Mouse (Mus musculus) lung, postnatal 4 days (tissue): ENCODE measurements around the gene Arfrp1.
A peak's percentile ranks its signal among the peaks of the same experiment; 100 is the strongest.

Experiments
- DNase-seq, 2 experiments: peaks; one replicate each; pipeline ENCODE4 v3.0.0; 2021

Gene Arfrp1

DNA sequence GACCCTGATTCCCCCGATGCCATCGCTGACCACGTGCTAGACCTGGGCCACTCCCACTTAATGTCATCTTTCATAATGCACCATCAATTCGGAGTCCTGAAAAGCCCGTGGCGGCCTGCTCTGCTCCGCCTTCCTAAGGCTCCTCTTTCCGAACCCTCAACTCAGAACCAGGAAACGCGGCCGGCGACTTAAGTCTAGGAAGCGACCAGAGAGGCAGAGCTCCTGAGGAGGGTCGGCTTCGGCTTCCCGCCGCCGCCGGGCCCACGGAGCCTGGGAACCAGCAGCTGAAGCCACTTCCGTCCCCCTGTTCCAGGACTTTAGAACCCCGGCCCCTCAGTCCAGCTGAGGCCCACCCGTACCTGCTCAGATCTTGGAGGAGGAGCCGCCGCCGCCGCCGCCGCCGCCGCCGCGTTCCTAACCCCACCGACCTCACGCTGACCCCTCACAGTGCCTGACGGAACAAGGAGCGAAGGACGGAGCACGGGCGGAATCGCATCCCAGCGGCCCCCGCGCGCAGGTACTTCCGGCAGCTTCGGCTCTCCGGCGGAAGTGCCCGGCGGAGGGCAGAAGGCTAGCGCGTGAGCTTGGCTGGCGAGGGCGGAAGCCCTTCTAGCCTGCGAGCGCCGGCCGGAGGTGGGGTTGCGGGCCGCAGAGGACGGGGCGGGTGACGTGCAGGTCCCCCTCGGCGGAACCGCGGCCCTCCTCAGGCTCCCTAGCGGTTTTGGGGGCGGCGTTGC lies at the start of gene Arfrp1, which contains the start of gene Zgpat:
Gene Arfrp1, minus strand, starts transcription at position 545 of the 737 bp plus-strand sequence.
Gene Zgpat, plus strand, starts transcription at position 69 of the 737 bp plus-strand sequence.
- peak; percentile 91 to 94 for DNase-seq

DNA sequence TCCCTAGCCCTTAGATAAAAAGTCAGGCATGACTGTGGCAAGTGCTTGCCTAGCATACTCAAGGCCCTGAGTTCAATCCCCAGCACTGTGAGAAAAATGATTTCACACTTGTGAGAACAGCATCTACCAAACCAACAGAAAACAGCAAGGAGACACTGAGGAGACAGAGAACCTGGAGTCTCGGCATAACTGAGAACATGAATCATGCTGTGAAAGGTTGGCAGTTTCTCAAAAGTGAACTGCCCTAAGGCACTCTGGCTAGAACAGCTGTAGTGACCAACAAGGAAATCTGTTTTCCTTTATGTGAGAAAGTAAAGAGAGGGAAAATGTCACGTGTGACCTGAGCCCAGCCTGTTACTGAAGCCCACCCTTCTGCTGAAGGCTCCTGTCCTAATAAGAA lies 47.9 kb upstream of the Arfrp1 start:
- no peak for DNase-seq

DNA sequence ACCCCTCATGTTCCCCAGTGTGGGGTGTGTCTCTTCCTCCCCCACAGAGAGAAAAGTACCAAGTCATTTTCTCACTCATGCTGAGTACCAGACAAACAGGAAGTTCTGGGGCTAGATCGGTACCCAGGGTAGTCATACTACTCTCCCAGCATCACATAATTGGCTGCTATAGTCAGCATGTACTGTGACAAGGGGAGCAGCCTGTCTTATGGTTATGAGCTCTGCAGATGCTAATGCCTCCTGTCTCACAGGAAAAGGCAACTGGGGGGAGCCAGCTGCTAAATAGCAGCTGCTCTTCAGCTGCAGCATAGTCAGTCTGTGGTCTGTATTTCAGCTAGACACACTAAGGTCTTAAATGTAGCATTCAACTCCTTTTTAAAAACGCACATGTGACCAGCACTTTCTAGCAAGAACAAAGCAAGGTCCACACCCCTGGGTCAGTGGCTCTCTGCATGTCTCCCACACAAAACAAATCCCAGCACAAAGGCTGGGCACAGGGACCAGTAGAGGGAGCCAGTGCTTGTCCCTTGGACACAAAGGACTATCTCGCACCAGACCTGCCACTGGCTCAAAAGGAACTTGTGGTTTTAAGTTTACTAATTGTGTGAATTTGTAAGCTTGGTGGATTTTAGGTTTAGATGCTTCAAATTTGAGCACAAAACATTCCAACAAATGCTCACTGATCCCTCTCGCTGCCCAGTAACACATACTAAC lies 45.7 kb upstream of the Arfrp1 start:
- DNase-seq = peak; percentile 68 to 77

DNA sequence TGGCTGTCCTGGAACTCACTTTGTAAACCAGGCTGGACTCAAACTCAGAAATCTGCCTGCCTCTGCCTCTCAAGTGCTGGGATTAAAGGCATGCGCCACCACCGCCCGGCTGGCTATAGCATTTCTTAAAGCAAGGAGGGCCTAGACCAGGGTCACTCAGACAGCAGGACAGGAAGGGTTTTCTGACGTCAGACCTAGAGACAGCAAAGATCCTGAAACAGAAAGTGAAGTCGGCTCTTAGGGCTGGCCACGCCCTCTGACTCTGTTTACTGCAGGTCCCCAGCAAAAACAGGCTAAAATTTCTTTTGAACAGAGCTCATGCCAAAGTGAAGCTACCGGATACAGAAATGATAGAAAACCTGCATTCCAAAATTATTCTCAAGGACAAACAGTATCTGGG lies 44.4 kb upstream of the Arfrp1 start:
- DNase-seq = no peak

DNA sequence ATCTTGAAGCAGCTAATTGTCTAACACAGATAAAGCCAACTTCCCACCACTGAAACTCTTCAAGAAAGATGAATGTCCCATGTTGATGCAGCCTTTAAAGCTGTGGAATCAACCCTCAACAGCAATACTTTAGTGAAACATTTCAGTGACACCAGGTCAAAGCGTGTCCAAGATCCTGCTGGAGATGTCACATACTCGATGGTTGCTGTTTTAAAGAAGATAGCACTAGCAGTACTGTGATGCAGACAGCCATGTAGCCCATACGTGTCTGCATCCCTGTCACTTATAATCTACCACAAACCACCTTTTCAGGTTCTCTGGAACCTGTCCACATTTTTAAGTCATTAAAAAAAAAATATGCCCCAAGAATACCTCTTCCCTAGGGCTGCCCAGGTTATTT lies 38.5 kb upstream of the Arfrp1 start:
- no peak for DNase-seq

DNA sequence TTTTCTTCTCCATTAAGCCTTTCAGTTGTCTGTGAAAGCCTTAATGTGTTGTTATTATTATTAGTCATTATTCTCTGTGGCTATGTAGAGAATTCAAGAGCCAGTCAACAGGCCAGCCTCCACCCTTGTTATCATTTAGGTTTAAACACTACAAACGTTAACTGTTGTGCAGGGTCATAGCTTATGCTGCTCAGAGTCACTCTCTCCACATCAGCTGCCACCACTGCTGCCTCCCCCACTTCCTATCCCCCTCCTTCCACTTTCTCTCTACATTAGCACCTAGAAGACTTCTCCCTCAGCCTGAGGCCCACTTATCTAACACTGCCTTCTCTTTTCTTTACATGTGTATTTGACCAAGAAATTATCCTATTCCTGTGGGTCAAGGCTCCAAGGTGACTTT lies 36.3 kb upstream of the Arfrp1 start:
- DNase-seq = no peak

DNA sequence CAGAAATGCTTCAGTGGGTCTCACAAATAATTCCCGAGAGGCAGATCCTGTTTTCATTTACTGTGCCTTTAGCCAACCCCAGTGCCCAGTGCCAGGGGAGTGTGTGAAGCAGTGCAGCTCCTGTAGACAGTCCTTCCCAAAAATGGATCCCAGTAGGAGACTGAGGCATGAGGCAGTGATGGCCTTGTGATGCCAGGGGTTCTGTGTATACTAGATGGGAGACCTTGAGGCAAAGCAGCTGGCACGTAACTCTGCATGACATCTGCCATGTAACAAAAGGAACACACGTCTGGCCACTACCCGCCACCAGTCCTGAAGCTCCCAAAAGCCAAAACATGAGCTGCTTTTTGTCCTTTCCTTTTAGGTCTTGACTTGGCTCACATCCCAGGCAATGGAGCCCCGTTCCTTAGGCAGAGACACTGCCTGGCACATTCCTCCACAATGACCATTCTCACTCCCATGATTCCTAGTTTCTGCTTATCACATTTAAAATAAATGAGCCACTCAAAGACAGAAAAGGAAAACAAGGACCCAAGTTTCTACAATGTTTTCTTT lies 32.1 kb upstream of the Arfrp1 start:
- peak in 1 of 2 experiments; percentile 26 for DNase-seq

DNA sequence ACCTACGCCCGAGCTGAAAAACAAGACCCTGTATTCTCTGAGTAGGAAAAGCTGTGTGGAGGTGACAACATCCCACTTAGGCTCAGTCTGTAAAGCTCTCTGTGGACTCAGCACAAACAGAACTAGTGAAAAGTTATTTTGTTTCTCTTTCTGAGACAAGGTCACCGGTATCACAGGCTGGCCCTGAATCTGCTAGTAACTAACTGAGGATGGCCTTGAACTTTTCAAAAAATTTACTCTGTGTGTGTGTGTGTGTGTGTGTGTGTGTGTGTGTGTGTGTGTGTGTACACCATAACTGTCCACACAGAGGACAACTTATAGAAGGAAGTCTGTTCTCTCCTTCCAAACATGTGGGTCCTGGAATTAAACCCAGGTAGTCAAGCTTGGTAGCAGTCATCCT lies 28.9 kb upstream of the Arfrp1 start:
- no peak for DNase-seq

DNA sequence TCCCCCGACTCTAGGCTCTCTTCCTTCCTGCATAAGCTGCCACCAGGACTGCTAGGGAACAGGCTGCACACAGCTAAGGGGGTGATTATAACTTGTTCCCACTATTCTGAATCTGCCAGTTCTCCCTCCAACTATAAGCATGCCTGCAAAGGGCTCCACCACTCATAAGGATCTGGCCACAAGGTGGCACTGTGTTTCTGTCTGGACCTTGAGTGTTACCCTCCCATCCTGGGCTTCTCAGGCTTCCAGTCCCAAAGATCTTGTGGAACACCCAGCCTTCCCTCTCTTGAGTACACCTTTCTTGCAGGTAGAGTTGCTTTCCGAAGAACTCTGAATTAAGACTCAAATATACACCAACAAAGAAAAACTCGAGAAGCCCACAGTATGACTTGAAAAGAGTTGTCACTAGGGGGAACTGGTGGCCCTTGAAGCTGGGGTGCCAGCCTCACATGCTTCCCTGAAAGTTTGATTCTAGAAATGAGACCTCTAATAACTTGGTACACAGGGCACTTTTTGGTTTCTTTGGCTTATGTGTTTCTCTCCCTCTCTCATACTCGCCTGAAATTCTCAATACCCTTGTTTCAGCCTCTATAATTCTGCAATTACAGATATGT lies 27.5 kb upstream of the Arfrp1 start:
- peak; percentile 70 to 88 for DNase-seq

DNA sequence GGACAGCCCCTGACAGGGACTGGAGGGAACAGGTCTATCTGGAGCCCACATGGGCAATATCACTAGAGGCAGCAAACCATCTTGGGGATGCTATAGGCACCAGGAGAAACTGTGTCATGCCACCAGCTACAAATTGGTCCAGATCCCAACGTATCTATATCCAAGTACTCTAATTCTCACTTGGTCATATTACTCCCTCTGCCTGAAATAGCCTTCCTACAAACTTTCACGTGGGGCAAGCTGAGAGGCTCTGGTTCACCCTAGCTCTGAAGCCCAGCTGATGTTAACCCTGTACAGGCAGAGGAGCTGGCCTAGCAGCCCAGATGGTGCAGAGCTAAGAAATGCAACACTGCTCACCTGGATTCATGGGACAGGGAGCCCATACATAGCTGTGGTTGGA lies 26.3 kb upstream of the Arfrp1 start:
- DNase-seq = no peak

DNA sequence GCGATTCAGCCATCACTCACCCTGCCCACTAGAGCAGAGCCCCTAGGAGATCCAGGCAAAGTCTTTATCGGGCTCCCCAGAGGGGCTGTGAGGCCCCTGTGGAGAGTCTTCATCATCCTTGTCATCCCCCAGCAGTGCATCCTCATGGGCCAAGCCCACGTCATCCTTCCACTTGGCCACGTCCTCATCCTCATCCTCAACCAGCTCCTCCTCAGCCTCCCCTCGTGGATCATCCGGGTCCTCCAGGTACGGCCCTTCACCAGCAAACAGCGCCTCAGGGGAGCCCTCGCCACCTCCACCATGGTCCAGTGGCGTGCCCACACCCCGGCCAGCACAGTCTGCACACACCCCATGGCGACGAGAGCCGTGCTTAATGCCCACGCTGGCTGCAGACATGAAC lies 25.8 kb upstream of the Arfrp1 start:
- peak in 1 of 2 experiments; percentile 17 for DNase-seq

DNA sequence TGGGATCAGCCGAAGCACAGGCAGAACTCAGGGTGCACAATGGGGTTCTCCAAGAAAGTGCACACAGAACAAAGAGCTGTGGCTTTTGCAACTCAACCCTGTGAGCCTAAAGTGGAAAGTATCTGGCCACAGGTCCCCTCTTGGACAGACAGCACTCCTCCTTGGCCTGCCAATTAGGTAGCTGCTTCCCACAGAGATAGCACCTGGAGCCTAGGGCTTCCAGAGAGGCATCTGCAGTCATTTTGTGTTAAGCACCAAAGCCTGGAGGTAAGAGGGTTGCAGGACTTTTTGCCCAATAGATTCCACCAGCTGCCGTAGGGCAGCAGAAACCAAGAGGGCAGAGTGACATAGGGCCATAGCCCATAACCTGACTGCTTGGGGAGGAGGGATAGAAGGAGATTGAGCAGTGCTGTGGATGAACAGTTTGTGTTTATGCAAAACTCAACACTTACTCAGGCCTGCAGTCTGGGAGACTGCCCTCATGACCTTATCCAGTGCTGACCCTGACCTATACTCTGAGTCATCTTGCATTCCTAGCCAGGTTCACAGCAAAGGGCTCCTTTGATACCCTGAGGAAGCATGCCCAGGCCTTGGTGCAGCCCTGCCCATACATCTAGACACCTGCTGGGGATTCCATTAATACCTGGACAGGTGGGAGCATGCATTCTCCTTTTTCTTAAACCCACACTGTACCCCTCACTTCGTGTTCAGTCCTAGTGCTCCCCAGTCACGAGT lies 25.1 kb upstream of the Arfrp1 start:
- DNase-seq = no peak

DNA sequence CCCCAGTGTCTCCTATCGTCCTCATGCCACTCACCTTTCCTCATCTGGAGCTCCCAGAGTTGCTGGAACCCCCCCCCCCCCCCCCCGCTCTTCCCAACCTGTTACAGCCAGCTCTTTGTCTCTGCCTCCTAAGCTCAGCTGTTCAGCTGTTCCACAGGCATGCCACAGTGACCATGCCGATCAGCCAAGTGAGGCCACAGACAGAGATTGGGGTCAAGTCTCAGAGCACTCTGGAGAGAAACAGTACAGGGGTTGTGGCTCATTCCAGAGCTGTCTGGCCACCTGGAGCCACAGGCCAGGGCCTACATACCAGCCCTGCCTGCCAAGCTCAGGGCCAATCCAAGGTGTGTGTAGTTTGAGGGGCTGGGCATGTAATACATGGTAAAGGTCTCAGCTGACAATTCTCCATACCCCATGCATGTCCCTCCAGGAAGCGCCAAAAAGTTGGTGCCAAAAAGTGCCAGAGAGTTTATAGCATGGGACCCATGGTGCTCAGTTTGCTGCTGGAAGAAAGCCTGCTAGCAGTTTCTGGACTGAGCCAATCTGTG lies 21.5 kb upstream of the Arfrp1 start:
- DNase-seq = no peak

DNA sequence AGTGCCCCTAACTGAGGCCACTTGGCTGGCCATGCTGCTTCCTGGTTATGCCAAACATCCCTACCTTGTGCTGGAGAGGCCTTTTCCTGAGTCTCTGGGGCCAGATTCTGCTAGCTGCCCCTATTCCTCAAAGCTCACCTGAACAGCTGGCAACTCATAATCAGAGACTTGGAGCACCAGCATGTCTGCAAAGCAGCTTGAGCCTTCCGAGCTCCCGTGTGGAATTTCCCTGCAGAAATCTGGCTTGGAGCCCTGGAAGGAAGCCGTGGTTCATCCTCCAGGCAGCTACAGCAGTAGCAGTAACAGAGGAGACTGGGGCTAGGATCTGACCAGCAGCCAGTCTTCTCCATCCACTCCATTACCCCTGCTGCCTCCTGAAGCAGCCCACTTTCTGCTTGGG lies 20.7 kb upstream of the Arfrp1 start:
- no peak for DNase-seq

DNA sequence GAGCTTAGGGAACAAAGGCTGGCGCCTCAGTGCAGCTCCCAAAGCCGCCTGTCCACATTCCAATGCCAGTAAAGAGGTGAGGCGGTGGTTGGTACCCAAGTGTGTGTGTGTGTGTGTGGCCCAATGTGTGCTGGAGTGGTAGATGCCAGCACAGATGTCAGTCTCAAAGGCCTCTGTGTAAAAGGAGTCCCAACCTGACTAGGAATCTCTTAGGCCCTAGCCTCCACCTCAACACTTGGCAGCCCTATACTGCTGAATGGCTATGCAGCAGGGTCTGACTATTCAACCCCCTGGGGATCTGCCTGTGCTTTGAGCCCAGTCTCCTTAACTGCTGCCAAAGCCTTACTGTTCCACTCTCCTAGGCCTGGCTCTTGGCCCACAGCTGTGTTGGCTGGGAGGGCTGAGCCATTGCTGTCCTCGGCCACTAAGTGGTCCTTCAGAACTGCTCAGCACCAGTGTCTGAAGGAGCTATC lies 19.8 kb upstream of the Arfrp1 start:
- peak; percentile 51 to 77 for DNase-seq

DNA sequence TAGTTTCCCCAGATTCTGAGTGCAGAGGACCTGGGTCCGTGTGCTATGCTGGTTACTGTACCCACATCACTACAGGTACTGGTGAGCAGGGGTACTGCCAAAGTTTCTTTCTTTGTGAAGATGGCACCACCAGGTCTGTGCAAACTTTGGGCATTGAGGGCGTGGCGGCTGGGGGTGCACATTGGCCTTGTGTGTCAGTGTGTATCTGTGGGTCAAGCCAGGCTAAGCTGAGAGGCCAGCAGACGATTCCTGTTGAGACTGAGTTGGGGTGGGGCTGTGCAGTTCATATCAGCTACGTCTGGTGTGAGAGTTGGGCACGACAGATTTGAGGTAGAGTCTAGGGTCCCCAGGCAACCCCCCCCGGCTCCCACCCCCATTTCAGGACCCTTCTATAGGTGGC lies 19.3 kb upstream of the Arfrp1 start:
- no peak for DNase-seq

DNA sequence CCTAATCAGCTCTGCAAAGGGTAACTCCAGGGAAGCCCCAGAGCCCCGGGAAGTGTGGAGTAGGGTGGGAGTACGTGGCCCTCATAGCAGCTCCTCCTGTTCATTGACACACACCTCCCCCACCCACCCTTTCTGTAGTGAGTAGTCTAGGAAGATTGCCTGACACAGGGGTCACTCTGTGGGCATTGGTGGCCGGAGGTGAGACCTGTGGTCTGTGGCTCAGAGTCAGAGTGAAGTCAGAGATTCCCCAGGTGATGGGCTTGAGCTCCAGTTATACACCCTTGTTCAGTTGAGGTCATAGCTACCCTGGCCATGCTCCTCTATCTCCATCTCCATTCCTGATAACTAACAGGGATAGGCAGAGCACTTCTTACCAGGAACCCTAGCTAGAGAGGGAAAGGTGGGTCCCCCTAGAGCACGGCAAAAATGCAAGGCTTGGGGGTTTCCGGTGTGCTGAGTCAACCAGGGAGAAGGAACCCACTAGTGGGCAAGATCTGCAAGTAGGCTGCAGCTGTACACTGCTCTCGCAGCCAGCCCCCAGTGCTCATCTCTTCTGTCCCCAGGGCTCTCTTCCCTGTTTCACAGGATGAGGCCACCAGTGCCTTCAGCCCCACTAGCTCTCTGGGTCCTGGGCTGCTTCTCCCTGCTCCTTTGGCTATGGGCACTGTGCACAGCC lies 16.6 kb upstream of the Arfrp1 start:
- DNase-seq = no peak

DNA sequence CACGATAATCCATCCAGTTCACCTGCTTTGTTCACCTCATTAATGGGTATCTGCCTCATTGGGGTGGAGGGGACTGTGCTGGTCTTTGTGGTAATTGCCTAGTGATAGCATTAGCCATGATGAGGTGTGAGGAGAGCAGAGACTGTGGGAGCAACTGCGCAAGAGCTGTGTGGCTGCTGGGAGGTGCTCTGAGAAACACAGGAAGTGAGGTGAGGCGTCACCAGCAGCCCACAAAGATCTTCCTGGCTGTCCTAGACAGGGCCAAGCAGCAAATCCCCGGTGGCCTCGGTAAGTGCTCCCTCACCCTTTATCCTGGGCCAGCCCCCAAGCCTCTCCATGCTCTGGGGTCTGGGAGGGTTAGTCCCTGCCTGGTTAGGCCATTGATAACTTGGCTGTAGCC lies 15.9 kb upstream of the Arfrp1 start:
- DNase-seq = no peak

DNA sequence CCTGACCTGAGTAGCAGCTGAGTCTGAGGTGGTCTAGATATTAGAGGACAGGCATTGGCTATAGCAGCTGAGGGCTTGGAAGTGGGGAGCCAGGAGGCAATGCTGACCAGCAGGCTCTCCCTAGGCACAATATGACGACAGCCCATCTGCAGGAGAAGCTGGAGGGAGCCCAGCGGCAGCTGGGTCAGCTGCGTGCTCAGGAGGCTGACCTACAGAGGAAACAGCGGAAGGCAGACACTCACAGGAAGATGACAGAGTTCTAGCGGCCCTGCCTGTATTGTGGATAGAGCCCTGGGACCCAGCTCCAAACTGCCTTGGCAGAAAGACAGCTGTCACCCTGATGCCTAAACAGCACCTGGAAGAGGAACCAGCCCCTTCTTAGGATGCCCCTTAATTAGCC lies 15.0 kb upstream of the Arfrp1 start:
- DNase-seq = no peak

DNA sequence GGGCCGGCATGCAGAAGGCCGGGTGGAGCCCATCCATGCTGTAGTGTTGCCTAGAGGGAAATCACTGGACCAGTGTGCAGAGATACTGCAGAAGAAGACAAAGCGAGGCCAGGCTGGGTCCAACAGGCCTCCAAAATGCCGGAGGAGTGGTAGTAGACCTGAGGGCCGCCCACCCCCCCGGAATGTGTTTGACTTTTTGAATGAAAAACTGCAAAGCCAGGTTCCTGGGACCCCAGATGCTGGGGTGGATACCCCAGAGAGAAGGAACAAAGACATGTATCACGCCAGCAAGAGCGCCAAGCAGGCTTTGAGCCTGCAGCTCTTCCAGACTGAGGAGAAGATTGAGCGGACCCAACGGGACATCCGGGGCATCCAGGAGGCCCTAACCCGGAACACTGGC lies 14.6 kb upstream of the Arfrp1 start, which contains the start of gene Lime1:
Gene Lime1, plus strand, starts transcription at position 301 of the 400 bp plus-strand sequence.
- no peak for DNase-seq

DNA sequence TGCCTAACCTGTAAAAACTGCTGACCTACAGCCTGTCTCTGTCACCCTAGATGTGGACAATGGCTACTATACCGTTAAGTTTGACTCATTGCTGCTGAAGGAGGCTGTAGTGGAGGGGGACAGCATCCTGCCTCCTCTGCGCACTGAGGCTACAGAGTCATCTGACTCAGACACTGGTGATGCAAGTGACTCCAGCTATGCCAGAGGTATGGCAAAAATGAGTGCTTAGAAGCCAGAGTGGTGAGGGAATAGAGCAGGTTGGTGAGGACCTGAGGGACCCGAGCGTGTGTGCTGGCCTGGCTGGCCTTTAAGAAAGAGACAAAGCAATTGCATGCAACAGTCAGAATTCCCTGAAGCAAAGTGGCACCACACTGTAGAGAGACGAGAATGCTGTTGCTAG lies 13.5 kb upstream of the Arfrp1 start:
- DNase-seq = no peak

DNA sequence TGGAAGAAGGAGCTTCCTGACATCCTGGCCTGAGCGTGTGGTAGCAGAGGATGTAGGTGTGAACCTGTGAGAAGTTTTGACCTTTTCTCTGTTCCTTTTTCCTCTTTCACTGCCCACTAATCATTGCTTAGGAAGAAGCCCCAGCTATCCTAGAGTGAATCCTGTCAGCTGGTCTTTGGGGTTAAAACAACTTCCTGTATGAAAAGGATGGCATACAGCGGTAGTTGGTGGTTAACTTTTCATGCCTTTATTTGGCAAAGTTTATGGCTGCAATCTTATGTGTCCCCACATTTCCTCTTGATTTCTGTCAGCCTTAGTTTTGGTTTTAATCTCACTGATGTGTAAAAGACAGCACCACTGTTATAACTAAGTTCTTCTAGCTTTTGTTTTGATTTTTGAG lies 12.0 kb upstream of the Arfrp1 start:
- DNase-seq = no peak
